Mouse (Mus musculus) ES-CJ7 (cell line): ENCODE results near the gene Tsen54.

ENCODE experiments used
- DNase-seq: peaks from one replicate; pipeline ENCODE4 v3.0.0; 2011; ENCODE audit warnings: low read depth, low spot score

Gene Tsen54

DNA sequence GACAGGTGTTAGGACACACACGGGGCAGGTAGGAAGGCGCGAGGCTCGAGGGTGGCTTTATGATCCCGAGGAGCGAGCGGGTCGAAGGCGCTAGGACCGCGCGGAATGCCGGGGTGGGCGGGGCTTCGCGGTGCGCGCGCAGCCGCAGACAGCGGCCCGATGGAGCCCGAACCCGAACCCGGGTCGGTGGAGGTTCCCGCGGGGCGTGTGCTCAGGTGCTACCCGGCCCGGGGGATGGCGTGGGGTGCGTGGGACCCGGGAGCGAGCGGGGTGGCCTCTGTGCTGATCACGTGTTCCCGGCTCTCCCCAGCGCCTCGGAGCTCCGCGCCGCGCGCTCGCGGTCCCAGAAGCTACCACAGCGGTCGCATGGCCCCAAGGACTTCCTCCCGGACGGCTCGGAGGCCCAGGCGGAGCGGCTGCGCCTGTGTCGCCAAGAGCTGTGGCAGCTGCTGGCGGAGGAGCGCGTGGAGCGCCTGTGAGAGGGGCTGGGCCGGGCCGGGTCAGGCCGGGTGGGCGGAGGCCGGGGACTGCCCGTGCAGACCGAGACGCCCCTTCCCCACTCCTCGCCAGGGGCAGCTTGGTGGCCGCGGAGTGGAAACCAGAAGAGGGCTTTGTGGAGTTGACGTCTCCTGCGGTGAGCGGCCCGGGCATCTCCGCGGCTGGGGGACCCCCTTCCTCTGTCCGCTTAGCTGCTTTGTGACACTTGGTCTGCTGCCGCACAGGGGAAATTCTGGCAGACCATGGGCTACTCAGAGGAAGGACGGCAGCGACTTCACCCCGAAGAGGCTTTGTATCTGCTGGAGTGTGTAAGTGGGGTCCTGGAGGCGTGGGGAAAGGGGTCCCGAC, at the start of gene Tsen54:
Tsen54 (plus strand) TSS at position 120 of the 846 bp plus-strand sequence.
- peak; percentile 83 for DNase-seq

DNA sequence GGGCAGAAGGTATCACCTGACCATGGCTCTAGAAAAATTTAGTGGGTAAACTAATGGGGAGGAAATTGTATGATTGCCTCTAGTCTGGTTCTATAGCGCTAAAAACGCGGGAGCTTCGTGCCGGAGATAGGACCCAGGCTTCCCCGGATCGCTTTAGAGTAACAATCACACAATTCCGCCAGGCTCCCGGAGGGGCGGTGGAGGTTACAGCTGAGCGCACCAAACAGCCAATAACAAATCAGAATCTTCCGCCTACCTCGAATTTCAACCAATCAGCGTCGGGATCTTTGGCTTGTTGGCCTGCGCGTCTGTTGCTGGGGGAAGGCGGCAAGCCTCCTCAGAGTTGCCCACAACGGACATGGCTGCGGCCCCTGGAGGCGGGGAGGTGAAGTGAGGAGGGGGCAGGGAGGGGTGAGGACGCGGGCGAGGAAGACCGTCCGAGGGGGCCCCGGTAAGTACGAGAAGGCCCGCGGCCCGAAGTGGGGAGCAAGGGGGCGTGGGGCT, 49.4 kb upstream of the Tsen54 start, which contains the start of gene Tmem94:
Tmem94 (plus strand) TSS at position 331 of the 504 bp plus-strand sequence.
- peak; percentile 99 for DNase-seq

DNA sequence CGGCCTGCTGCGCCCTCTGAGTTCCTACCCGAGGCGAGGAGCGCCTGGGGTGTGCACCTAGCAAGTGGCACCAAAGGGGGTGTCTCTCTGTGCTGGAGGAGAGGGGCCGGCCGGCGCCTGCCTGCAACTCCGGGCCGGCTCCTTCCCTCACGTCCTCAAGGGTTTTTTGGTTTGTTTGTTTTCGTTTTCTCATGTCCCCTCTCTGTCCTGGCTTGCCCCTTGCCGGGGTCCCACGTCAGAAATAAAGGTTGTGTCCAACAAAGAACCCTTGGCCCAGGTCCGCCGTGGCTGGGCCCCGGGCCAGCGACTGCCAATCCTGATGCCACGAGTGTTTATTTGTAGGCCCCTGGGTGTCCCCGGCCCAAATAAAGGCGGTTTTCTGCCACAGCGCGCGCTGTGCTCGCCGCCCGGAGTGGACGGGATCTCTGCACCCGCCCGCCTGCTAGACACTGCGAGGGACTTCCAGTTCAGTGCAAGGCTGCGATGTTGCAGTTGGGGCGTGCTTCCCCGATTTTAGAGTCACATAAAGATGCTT, 48.9 kb upstream of the Tsen54 start:
- no peak for DNase-seq

- DNase-seq = no peak
Measured at GRCm38 (mm10) chr11:115766356-115766943, 48.1 kb upstream of the Tsen54 start.

DNA sequence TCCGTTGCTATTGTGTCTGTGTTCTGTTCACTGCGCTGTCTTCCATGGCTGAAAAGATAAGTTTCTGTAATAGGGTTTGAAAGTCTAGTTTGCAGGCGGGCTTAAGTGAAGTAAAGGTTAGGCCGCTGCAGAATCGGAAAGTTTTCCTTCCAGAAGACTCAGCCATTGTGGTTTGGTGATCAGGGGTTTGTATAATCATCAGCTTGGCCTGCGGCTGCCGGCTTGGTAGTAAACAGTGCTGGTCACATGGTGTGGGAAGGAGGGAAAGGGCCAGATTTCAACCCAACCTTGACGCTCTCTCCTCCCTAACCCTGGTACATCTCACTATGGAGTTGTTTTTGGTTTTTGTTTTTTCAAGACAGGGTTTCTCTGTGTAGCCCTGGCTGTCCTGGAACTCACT, 47.5 kb upstream of the Tsen54 start:
- no peak for DNase-seq

DNA sequence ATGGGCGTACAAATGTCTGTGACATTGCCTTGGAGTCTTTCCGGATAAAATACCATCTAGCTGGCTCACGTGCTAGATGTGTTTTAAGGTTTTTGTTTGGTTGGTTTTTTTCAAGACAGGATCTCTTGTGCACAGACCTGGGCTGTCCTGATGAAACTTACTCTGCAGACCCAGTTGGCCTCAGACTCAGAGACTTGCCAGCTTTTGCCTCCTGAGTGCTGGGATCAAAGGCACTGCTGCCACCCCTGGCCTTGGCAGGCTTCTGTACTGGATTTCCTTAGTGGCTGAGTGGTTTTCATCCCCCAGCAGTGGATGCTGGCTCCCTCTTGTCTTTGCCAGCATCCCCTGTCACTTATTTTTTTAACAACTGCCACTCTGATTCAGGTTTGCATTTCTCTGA, 45.6 kb upstream of the Tsen54 start:
- no peak for DNase-seq

- DNase-seq = no peak
Measured at GRCm38 (mm10) chr11:115774653-115775052, 39.9 kb upstream of the Tsen54 start.

- no peak for DNase-seq
Measured at GRCm38 (mm10) chr11:115775821-115776665, 38.5 kb upstream of the Tsen54 start.

- no peak for DNase-seq
Measured at GRCm38 (mm10) chr11:115776954-115777353, 37.6 kb upstream of the Tsen54 start.

DNA sequence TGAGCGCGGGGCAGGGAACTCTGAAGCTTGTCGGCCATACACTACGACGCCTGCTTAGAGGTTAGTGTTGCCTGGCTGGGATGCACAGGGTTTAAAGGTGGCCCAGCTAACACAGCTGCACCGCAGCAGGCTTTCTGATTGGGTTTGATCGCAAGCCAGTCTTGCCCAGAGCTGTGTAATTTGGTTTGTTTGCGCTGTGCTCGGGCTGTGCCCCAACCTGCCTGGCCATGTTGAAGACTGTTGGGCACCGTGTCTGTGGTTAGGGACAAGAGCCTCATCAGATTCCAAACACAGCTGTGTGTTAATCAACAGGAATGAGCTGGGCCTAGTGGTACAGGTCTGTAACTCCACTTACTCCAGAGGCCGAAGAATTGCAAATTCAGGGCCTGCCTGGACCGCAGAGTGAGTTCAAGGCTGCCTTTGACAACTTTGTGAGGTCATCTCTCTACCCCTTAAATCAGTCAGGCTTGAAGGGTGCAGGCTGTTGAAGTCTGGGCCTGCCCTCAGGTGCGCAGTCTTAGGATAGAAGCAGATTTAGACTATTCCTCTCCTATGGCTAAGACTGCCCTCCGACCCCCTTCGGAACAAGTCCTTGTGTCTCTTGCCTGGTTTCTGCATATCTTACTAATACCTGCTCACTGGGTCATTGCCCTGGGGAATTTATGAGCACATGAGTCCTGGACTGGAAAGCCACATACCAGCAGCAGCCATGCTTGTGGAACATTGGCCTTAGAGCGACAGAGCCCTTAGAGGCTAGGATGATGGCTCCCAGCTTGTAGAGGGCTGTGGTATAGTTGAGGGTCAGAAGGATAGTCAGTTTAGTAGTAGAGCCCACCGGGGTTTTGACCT, 36.8 kb upstream of the Tsen54 start:
- no peak for DNase-seq

GRCm38 (mm10) chr11:115779038-115779571, 35.4 kb upstream of the Tsen54 start:
- peak; percentile 50 for DNase-seq

DNA sequence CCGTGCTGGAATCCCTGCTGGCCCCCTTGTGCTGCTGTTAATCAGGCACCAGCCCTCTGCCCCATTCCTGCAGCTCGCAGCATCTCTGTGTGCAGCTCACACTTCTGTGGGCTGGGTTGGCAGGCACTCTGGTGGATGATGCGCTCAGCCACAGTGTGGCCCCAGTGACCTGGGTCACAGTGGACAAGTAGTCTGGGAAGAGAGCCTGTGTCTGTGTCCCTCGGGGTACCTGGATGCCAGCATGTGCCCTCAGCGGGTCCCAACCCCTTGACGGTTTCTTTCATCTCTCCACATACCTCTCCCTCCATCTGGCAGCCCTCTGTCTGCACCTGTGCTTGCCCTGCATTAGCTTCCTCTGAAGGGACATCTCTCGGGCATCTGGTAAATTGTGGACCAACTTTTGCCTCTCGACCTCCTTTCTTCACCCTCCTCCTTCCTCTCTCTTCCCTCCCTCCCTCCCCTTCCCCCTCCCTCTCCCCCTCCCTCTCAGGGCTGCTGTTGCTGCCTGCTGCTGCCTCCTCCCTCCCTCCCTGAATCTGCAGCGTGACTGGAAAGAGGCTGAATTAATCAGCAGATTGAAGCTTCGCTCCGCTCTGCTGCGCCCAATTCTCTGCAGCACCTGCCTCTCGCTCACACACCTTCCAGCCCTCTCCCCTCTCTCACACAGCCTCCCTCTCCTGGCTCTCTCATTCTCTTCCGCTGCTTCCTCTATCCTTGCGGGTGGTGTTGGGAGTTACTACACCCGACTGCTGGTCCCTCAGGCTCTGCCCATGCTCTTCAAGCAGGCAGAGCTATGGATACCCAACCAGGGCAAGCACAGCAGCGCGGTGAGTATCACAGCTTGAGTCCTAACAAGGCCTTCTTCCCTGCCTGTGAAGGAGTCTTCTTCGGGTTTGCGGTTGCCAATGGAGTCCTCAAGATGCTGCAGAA, 34.1 kb upstream of the Tsen54 start:
- no peak for DNase-seq

- DNase-seq = no peak
Measured at GRCm38 (mm10) chr11:115786473-115786872, 28.1 kb upstream of the Tsen54 start.

DNA sequence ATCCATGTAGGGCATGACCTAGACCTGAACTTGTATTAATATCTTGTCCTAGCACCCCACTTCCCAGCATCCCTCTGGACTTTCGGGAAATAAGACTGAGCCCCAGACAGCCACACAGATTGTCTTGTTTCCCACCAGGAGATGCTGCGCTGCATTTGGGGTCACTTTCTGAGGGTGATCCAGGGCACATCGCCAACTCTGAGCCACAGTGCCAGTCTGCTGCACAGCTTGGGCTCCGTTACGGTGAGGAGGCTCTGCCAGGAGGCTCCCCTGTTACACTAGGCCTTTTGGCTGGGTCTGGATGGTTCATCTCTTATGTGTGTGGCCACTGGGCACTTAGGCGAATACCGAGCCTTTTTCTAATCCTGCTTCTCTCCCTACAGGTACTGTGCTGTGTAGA, 24.7 kb upstream of the Tsen54 start:
- no peak for DNase-seq

DNA sequence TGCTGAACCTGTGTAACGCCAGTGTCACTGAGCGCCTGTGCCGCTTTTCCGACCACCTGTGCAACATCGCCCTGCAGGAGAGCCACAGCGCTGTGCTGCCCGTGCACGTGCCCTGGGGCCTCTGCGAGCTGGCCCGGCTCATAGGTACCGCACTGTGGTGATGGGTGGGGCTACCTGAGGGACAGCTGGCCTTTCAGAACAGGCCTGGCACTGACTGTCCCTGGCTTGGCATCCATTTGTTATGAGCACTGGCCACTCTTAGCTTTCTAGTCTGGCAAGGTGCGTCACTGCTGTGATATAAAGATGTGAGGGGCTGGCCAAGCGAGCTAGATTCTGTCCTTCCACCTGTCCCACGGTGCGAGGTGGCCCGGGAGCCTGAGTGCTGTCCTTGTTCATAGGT, 22.6 kb upstream of the Tsen54 start:
- DNase-seq = no peak

DNA sequence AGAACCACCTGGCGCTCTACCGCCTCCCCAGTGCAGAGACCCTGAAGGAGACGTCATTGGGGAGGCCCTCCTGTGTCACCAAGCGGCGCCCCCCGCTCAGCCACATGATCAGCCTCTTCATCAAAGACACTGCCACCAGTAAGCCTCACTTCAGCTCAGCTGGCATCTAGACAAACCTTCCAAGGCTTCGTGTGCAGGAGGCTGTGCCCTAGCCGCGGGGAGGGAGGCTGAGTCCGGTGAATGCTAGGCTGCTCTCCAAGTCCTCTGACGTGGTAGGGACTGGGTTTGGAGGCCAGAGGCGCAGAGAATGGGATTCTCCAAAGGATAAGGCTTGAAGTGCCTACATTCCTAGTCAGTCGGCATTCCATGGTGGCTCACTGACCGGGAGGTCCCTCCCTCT, 22.2 kb upstream of the Tsen54 start:
- DNase-seq = no peak

DNA sequence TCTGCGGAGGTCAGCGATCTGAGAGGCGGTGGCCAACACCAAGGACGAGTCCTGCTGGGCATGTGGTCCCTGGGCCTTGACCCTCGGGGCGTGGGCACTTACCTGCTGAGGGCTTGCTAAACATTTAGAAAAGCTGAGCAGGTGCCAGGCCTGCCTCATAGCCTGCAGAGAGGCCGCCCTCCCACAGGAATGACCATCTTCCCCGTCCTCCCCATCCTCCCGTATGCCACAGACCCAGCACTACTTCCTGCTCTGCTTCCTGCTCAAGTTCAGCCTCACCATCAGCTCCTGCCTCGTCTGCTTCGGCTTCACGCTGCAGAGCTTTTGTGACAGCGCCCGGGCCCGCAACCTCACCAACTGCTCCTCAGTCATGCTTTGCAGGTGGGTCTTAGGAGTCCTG, 17.6 kb upstream of the Tsen54 start:
- no peak for DNase-seq

GRCm38 (mm10) chr11:115797665-115798064, 16.9 kb upstream of the Tsen54 start:
- DNase-seq = no peak

GRCm38 (mm10) chr11:115800981-115801380, 13.5 kb upstream of the Tsen54 start:
- no peak for DNase-seq
